Mouse (Mus musculus) C3H10T1/2 (cell line): ENCODE measurements around the gene Gm17545. TPM values are rescaled to one million over a fixed set of nuclear protein-coding genes. Genes with fewer than 3 reads are reported as not detected.

ENCODE experiments used
- polyA plus RNA-seq, 2 experiments: library from polyadenylated mRNA; unstranded; fragments of >200 nt; fragmentation: generic; extraction: Trizol; gene quantifications; one replicate each; pipeline ENCODE4 v1.2.1; 2012; ENCODE audit warnings: missing spikeins in 2 of 2

Gm17545 gene
- not detected for polyA plus RNA-seq

DNA sequence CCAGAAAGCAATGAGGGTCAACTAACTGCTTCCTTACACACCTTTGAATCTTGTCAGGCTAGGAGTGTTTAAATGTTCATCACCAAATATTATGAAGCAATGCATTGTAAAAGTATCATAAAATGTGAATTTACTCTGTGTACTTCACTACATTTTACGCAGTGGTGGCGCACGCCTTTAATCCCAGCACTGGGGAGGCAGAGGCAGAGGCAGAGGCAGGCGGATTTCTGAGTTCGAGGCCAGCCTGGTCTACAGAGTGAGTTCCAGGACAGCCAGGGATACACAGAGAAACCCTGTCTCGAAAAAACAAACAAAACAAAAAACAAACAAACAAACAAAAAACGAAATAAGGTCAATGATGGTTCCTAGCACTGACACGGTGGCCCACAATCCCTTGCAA, at the start of gene Gm17545:
TSS of gene Gm17545 (plus strand) at position 301 of the 400 bp plus-strand sequence.

DNA sequence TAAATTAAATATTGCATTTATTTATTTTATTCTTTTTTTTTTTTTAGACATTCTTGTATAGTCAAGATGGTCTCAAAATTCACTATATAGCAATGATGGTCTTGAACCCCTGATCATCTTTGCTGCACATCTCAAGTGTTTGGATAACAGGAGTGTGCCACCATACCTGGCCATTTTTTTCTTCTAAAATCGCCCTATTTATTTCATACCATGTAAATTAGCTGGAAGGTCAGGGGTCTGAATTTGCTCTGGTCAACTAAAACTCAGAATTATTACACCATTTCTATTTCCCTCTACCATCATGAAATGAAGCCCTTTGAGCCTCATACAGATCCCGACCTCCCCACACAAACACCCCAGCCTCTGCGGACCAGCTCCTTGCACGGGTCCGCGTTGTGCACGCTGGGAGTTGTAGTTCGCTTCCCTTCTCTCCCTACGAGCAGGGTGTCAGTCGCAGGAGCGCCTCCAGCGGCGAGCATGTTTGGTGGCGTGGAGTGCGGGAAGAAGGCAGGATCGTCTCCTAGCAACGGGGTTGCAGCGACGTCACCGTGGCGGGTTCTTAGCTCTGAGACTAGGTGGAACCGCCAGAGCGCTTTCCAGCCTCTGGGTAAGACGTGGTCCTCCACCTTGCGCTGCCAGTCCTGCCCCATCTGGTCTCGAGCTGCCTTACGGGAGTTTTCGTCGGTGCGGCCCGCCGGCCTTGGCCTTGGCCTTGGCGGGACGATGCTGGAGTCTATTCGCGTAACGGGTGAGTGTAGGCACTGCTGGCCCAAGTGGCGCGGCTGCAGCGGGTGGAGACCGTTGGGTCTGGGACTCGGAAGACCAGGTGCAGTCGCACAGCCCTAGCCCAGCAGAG, 42.9 kb upstream of the Gm17545 start, which contains the start of gene 9530077C05Rik:
TSS of gene 9530077C05Rik (plus strand) at position 512 of the 856 bp plus-strand sequence.

DNA sequence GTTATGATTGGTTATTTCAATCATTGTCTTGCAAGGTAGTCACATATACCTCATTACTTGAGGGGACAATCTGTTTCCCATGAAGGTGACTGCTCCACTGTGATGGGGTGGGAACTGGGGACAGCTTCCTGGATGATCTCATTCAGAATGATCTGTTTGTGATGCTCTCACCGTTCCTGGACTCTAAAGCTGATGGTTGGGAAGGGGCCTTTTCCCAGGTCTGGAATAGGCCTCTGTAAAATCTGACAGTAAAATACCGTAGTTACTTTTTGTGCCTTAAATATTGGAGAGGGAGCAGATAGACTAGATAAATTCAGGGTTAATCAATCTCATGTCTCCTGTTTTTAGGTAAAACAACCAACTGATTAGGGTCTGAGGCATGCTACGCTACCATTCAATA, 15.6 kb downstream of the Gm17545 start, which contains the start of gene Rp9:
TSS of gene Rp9 (minus strand) at position 101 of the 400 bp plus-strand sequence.

DNA sequence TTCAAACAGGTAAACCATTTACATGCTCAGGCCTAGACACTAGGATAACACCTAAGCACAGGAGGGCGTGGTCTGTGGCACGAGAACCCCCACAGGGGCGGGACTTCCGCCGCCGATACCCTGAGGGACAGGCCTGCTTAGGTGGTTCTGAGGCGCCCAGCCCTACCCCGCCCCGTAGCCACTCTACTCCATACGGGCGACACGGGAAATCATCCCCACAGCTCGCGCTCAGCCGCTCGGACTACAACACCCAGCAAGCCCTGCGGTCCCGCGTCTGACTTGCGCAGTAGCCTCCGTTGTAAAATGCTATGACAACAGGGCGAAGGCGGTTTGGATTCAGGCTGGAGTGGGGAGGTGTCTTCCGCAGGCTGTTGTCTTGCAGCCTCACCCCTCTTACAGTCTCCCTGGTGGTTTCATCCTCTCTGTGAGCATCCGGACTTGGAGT, 21.4 kb downstream of the Gm17545 start, which contains the start of gene Bbs9:
TSS of gene Bbs9 (plus strand) at position 292 of the 445 bp plus-strand sequence.

Other genes with a start within 250 kb of the Gm17545 start
- 1 to 10 TPM; 1.4 to 5.2 TPM for gene Zfp809, start 228.6 kb upstream of the Gm17545 start, polyA plus RNA-seq
- under 1 TPM; 0.06 to 0.71 TPM for gene Zfp599, start 194.4 kb upstream of the Gm17545 start, polyA plus RNA-seq
- under 1 TPM in 1 of 2 experiments, not detected in 1; 0.04 TPM for gene Zfp810, start 146.6 kb upstream of the Gm17545 start, polyA plus RNA-seq
- 10 to 100 TPM in 1 of 2 experiments, 1 to 10 TPM in 1; 3.8 to 31.3 TPM for gene Anln, start 65.1 kb upstream of the Gm17545 start, polyA plus RNA-seq
- gene 9530077C05Rik, start 42.8 kb upstream of the Gm17545 start, polyA plus RNA-seq: 1 to 10 TPM; 1.4 to 3.0 TPM
- gene Rp9, start 15.5 kb downstream of the Gm17545 start, polyA plus RNA-seq: 100 to 1,000 TPM; 119 to 128 TPM
- 10 to 100 TPM in 1 of 2 experiments, 1 to 10 TPM in 1; 1.1 to 11.8 TPM for gene Bbs9, start 21.4 kb downstream of the Gm17545 start, polyA plus RNA-seq